Mouse (Mus musculus) heart, embryonic 13.5 days (tissue): ENCODE data around the gene Trim75. TPM values are rescaled to one million over a fixed set of nuclear protein-coding genes. Genes with fewer than 3 reads are reported as not detected.
"Not testable (repeated sequence)": the region's sequence is repeated elsewhere in the genome, so short reads cannot be mapped to it uniquely, and the experiment has no call there.

Source experiments
- ATAC-seq: fragments of 200-750 bp; cut with Nextera tagmentation; 2 replicates; pipeline ENCODE4 v1.8.0; 2017; ENCODE audit warnings: moderate TSS enrichment; ENCODE audit not compliant: insufficient number of reproducible peaks, low FRiP score, low TSS enrichment; ENCODE audit errors: extremely low read depth
- H3K27ac ChIP-seq: fragments of 300-500 bp; sonication (generic); replicated peaks from 2 replicates; pipeline ENCODE4 v1.5.1; 2015; ENCODE audit warnings: moderate library complexity, mild to moderate bottlenecking, inconsistent platforms
- H3K27me3 ChIP-seq: fragments of 300-500 bp; sonication (generic); replicated peaks from 2 replicates; pipeline ENCODE4 v1.6.1; 2015; ENCODE audit warnings: mild to moderate bottlenecking, inconsistent platforms
- H3K36me3 ChIP-seq: fragments of 300-500 bp; sonication (generic); 2 replicates; pipeline ENCODE4 v1.6.1; 2015; ENCODE audit warnings: mild to moderate bottlenecking, inconsistent platforms
- H3K4me1 ChIP-seq: fragments of 300-500 bp; sonication (generic); 2 replicates; pipeline ENCODE4 v1.6.1; 2015; ENCODE audit warnings: inconsistent platforms
- H3K4me2 ChIP-seq: fragments of 300-500 bp; sonication (generic); 2 replicates; pipeline ENCODE4 v1.6.1; 2015; ENCODE audit warnings: inconsistent platforms, mild to moderate bottlenecking, moderate library complexity
- H3K4me3 ChIP-seq: fragments of 300-500 bp; sonication (generic); 2 replicates; pipeline ENCODE4 v1.5.1; 2015; ENCODE audit warnings: moderate library complexity, mild to moderate bottlenecking, inconsistent platforms
- H3K9ac ChIP-seq: fragments of 300-500 bp; sonication (generic); 2 replicates; pipeline ENCODE4 v1.6.1; 2015; ENCODE audit warnings: inconsistent platforms, mild to moderate bottlenecking, moderate library complexity
- H3K9me3 ChIP-seq: fragments of 300-500 bp; sonication (generic); 2 replicates; pipeline ENCODE4 v1.6.1; 2016; ENCODE audit warnings: inconsistent platforms
- WGBS: fragments of 180-500 bp; shearing (Covaris S2); methylation state at CpG from one replicate; pipeline ENCODE4 v1.1.7; 2015; ENCODE audit warnings: mixed read lengths; 5-methylcytosine and 5-hydroxymethylcytosine counted together
- polyA plus RNA-seq: library from polyadenylated mRNA; unstranded; fragments of >200 nt; fragmentation: Nextera tagmentation; extraction: Ambion mirVana; gene quantifications from 2 replicates; pipeline ENCODE4 v1.2.1, GENCODE M21; 2015

Gene Trim75
- 0.04 TPM in 1 of 2 replicates, not detected in the other for polyA plus RNA-seq

DNA sequence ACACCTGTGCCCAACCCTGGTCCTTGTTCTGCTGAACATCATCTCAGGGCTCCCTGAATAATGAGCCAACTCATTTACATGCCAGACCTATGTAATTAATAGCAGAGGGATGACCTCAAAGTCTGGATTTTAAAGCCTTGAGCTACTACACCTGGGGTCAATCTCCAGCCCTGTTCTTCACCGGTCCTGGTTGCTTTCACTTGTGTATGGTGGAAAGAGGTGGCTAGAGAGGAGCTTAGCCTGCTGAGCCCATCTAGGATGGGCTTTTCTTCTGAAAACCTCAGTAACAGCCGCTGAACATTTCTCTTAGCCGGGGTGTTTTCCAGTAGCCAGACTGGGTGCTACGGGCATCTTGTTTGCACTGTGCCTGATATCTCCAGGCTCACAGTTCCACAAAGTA is at the start of gene Trim75:
Trim75 (minus strand) TSS at position 101 of the 400 bp plus-strand sequence.
- no peak for ATAC-seq
- Histone ChIP-seq H3K9ac (no peak within 1 kb of the TSS), H3K4me3 (no peak within 1 kb of the TSS), H3K36me3 (no peaks in the 10 kb centered on the region), H3K27ac (no peak within 1 kb of the TSS), H3K4me2 (no peak within 1 kb of the TSS), H3K27me3 (no peaks in the 10 kb centered on the region), H3K4me1 (no peaks in the 10 kb centered on the region), H3K9me3 (peaks cover 8% of the 10 kb centered on the region; the same call in 1 of the 2 replicates)
- 79% methylated on average over 4 of the region's 4 CpGs for WGBS

DNA sequence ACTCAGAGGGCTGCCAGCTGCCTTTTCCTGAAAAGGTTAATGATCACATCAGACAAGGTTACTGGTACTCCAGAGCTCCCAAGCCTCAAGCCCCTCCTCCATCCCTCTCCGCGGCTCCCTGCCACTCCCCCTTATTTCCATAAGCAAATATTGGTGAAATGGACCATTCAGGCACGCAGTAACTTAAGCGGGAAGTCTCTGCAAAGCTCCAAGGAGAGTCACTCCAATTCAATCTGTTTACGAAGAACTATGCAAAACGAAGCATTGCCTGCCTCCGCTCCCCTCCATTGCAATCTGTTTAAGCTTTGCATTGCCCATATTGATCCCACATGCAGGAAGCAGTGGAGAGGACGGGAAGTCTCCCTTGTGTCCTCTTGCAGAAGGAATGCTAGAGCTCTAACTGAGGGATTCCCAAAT is 49.5 kb upstream of the Trim75 start, which contains the start of gene Apela:
Apela (minus strand) TSS at position 220 of the 417 bp plus-strand sequence.
- Histone ChIP-seq H3K4me3 (peak within 1 kb of the TSS; percentile 49), H3K9me3 (no peaks in the 10 kb centered on the region), H3K27ac (no peak within 1 kb of the TSS; the same call in 1 of the 2 replicates), H3K4me1 (peaks cover 15% of the 10 kb centered on the region), H3K27me3 (no peaks in the 10 kb centered on the region), H3K9ac (peak within 1 kb of the TSS; percentile 66), H3K4me2 (peak within 1 kb of the TSS; percentile 80), H3K36me3 (no peaks in the 10 kb centered on the region)
- under 1% methylated on average over 8 of the region's 8 CpGs for WGBS
- no peak; the same call in 1 of the 2 replicates for ATAC-seq

DNA sequence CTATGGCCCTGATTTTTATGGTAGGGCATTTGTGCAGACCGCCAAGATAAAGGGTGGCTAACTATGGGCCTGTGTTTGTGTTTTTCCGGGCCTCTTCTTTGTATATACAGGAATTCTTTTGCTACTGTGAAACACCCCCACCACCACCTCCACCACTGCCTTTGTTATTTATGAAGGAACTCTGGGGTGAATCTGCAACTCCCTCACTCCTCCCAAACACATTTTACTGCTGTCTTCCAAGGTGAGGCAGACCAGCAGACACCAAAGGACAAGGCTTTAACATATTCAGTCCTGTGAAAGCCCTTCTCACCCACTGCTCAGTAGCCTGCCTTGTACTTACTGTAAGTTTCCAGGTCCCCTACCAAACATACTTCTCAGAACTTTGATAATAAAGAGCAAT is 46.5 kb upstream of the Trim75 start:
- no peak overlapping the region for H3K4me3 ChIP-seq
- ATAC-seq = no peak
- H3K27ac ChIP-seq = no peak overlapping the region
- H3K27me3 ChIP-seq = no peaks in the 10 kb centered on the region
- no peaks in the 10 kb centered on the region for H3K9me3 ChIP-seq
- WGBS = 58% methylated on average over 2 of the region's 2 CpGs
- no peak overlapping the region for H3K4me2 ChIP-seq
- no peak overlapping the region for H3K9ac ChIP-seq
- H3K4me1 ChIP-seq = peaks cover 15% of the 10 kb centered on the region
- no peaks in the 10 kb centered on the region for H3K36me3 ChIP-seq

DNA sequence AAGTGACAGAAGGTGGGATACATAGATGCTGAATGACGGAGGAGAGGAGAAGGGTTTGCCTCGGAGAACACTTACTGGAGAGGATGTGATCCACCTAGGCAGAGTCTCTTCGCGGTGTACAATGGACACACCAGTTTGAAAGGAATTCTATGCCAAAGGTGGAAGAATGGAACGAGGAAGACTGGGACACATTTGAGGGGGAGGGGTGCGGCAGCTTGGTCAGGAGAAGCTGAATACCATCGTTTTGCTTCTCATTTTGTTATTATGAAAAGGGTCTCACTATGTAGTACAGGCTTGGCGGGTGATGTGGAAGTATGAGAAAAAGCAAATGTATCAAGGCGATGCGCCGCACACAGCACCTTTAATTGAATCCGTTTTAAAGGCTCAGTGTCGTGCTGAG is 45.4 kb upstream of the Trim75 start:
- Histone ChIP-seq H3K9me3 (no peaks in the 10 kb centered on the region), H3K4me1 (peaks cover 15% of the 10 kb centered on the region), H3K4me2 (no peak overlapping the region), H3K4me3 (no peak overlapping the region), H3K36me3 (no peaks in the 10 kb centered on the region), H3K27ac (no peak overlapping the region), H3K9ac (no peak overlapping the region), H3K27me3 (no peaks in the 10 kb centered on the region)
- 78% methylated on average over 13 of the region's 13 CpGs for WGBS
- ATAC-seq = no peak

DNA sequence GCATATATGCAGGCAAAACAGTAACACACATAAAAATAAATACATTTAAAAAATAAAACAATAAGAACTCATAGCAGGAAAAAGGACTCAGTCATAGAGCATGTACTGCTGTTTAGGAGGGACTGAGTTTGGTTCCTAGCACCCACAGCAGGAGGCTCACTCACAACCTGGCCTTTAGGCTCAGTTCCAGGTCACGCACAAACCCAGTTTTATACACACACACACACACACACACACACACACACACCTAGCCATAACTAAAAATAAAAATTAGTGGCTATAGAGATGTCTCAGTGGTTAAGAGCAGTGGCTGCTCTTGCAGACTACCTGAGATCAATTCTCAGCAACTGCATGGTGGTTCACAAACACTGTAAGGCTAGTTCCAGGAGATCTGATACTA is 44.5 kb upstream of the Trim75 start:
- no peak overlapping the region for H3K4me3 ChIP-seq
- 93% methylated on average over 1 of the region's 1 CpGs for WGBS
- no peaks in the 10 kb centered on the region for H3K27me3 ChIP-seq
- H3K36me3 ChIP-seq = no peaks in the 10 kb centered on the region
- H3K27ac ChIP-seq = no peak overlapping the region
- no peak overlapping the region for H3K4me2 ChIP-seq
- H3K9me3 ChIP-seq = no peaks in the 10 kb centered on the region
- ATAC-seq = no peak
- no peak overlapping the region for H3K9ac ChIP-seq
- H3K4me1 ChIP-seq = peaks cover 9% of the 10 kb centered on the region; the same call in 1 of the 2 replicates

DNA sequence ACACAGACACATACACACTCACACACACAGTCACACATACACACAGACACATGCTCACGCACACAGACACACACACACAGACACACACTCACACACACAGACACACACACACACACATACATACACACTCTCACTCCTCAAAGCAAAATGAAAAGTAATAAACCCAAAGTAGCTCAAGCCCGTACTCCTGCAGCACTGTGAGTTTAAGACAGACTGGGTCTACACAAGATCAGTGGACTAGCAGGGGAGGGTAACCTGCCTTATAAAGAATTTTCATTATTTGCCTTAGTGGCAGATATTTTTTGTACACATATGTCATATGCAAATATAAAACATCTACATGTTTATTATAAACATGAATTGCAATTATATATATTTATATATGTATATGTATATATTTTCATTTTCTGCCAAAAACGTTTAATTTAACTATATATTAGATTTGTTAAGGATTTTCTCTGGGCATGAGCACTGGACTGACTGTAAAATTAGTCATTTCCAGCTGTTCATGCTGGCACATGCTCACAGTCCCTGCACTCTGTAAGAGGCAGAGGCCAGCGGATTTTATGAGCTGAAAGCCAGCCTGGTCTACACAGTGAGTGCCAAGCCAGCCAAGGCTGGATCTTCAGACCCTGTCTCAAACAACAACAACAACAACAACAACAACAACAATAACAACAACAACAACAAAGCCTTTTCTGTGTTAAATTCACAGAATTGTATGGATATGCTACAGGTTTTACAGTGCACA is 43.3 kb upstream of the Trim75 start:
- no peak overlapping the region for H3K4me3 ChIP-seq
- WGBS = 69% methylated on average over 4 of the region's 4 CpGs
- H3K4me1 ChIP-seq = peaks cover 3% of the 10 kb centered on the region; the same call in 1 of the 2 replicates
- H3K36me3 ChIP-seq = no peaks in the 10 kb centered on the region
- H3K9me3 ChIP-seq = no peaks in the 10 kb centered on the region
- H3K4me2 ChIP-seq = no peak overlapping the region
- no peak overlapping the region for H3K27ac ChIP-seq
- no peaks in the 10 kb centered on the region for H3K27me3 ChIP-seq
- H3K9ac ChIP-seq = no peak overlapping the region
- no peak for ATAC-seq

DNA sequence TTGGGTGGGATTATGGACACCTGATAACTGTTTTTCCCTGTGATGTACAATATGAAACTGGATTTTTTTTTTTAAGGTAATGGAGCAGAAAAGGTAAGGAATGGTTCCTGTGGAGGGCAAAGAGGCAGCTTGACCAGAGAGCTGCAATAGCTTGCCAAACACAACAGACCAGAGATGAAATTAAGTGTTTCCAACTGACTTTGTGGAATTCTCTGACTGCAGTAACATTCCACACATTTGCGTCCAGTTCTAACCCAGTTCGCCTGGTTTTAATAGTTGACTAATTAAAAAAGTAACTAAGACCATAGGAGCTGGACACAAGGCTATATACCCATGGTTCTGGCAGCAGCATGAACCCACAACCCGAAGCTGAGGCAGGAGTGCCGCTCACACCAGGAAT is 42.1 kb upstream of the Trim75 start:
- Histone ChIP-seq H3K36me3 (no peaks in the 10 kb centered on the region), H3K4me3 (no peak overlapping the region), H3K9ac (no peak overlapping the region), H3K9me3 (no peaks in the 10 kb centered on the region), H3K4me2 (no peak overlapping the region), H3K4me1 (no peaks in the 10 kb centered on the region), H3K27ac (no peak overlapping the region), H3K27me3 (no peaks in the 10 kb centered on the region)
- ATAC-seq = no peak
- 73% methylated on average over 4 of the region's 4 CpGs for WGBS

DNA sequence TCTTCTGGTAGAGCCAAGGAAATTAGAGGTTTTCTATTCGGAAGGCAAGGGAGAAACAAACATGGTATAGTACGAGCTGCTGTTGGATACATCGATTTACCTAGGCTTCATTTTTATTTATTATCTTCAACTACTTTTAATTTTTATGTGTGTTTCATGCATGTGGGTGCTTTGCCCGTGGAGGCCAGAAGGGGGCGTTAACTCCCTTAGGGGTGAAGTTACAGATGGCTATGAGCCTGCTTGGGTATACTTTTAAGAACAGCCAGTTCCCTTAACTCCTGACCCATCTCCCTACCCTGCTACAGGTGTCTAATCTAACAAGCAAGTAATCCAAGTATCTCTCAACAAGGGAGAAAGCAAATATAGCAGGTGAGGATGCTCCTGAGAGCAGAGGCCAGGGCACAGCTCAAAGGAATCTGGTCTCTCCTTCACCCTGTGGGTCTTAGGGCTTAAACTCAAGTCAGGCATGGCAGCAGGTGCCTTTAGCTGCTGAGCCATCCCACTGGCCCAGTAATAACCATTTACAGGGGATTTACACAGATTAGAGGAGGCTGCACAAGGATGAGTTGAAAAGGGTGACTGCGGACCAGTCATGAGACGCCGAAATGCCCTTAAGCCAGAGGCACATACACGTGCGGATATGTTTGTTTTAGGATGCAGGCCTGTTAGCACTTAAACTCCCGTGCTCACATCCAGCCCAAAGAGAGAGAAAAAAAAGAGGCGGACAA is 41.5 kb upstream of the Trim75 start:
- H3K4me3 ChIP-seq = no peak overlapping the region

DNA sequence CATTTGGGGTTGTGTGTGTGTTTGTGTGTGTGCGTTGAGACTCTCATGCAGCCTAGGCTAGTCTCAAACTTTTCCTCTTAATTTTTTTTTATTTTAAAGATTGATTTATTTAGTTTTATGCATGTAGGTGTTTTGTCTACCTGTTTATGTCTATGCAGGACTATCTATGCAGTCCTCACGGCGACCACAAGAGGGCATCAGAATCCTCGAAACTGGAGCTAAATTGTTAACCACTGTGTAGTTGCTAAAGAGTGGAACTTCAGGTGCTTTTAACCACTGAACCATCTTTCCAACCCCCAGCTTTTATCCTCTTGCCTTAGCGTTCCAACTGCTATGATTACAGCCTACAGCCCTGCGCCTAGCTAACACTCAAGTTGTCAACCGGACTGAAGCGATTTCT is 34.9 kb upstream of the Trim75 start:
- no peaks in the 10 kb centered on the region for H3K4me1 ChIP-seq
- no peaks in the 10 kb centered on the region for H3K9me3 ChIP-seq
- no peaks in the 10 kb centered on the region for H3K36me3 ChIP-seq
- H3K4me3 ChIP-seq = no peak overlapping the region
- ATAC-seq = no peak
- H3K9ac ChIP-seq = no peak overlapping the region
- WGBS = 40% methylated on average over 8 of the region's 8 CpGs
- no peak overlapping the region for H3K4me2 ChIP-seq
- no peak overlapping the region for H3K27ac ChIP-seq
- no peaks in the 10 kb centered on the region for H3K27me3 ChIP-seq

More for the DNA sequence above, 41.5 kb upstream of the Trim75 start:
- Histone ChIP-seq H3K36me3 (no peaks in the 10 kb centered on the region), H3K4me1 (no peaks in the 10 kb centered on the region), H3K27ac (no peak overlapping the region), H3K27me3 (no peaks in the 10 kb centered on the region), H3K9me3 (no peaks in the 10 kb centered on the region), H3K9ac (no peak overlapping the region), H3K4me2 (no peak overlapping the region)
- WGBS = 71% methylated on average over 12 of the region's 12 CpGs
- ATAC-seq = no peak

DNA sequence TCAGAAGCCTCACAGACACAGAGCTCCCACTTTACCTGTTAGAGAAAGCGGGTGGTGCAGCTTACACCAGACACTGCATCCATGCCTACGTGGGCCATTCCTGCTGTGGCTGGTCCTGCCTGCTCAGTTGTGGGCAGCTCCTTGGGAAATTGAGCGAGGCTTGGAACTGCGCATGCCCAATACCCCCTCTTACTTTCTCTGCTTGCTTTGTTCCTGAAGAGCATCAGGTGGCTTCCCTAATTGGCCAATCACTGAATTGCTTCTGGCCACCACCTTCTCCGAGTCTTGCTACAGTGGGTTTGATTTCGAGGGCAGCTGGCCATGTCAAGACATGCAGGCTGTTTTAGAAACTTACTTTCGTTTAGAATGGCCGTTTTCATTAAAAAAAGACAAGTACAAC is 30.8 kb upstream of the Trim75 start, which contains the start of the genes Trim61 and Trim60:
Trim61 (minus strand) TSS at position 101 of the 400 bp plus-strand sequence.
Trim60 (minus strand) TSS at position 162 of the 400 bp plus-strand sequence.
- no peak for ATAC-seq
- Histone ChIP-seq H3K4me2 (no peak within 1 kb of the TSS), H3K9ac (no peak within 1 kb of the TSS), H3K9me3 (no peaks in the 10 kb centered on the region), H3K4me3 (no peak within 1 kb of the TSS), H3K36me3 (no peaks in the 10 kb centered on the region), H3K4me1 (no peaks in the 10 kb centered on the region), H3K27ac (no peak within 1 kb of the TSS), H3K27me3 (no peaks in the 10 kb centered on the region)
- 81% methylated on average over 8 of the region's 8 CpGs for WGBS

DNA sequence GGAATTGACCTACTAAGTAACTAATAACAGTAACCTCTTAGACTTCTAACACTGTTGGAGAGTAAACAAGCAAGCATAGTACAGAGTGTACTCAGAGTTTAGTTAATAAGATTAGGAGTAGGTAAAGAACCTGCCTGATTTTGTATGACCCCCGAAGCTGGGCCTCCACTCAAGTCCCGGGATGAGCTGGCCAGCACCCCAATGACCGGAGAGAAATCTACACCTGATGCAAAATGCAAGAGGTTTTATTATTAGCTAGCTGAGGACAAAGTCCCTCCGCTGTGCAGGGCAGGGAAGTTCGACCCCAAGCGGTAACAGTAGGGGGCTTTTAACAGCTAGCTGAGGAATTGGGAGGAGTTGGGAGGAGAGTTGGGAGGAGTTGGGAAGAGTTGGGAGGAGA is 20.0 kb upstream of the Trim75 start:
- not testable (repeated sequence) for H3K9ac ChIP-seq, H3K4me3 ChIP-seq, H3K27me3 ChIP-seq, ATAC-seq, H3K4me1 ChIP-seq, H3K9me3 ChIP-seq, H3K27ac ChIP-seq, H3K36me3 ChIP-seq, H3K4me2 ChIP-seq
- WGBS = 67% methylated on average over 6 of the region's 6 CpGs
